Mouse (Mus musculus) layer of hippocampus, postnatal 25 days (tissue): ENCODE data around the gene Rere. TPM values are rescaled to one million over a fixed set of nuclear protein-coding genes. Genes with fewer than 3 reads are reported as not detected.

ENCODE experiments used
- total RNA-seq, 2 experiments: library from RNA; stranded (reverse); gene quantifications; 2 replicates each; pipeline ENCODE4 v1.2.3; 2021

Gene Rere
- total RNA-seq, 2 experiments from 2014 or later: 106 to 134 TPM

Other genes with a start within 250 kb of the Rere start
- 1 to 10 TPM; 1.1 to 1.8 TPM for gene Gpr157, start 194.3 kb upstream of the Rere start, total RNA-seq
- 1 to 10 TPM; 4.9 to 5.8 TPM for gene Slc2a5, start 162.4 kb upstream of the Rere start, total RNA-seq
- gene Slc2a7, start 132.7 kb upstream of the Rere start, total RNA-seq: not detected
- gene Car6, start 80.3 kb upstream of the Rere start, total RNA-seq: not detected
- gene Eno1, start 44.9 kb upstream of the Rere start, total RNA-seq: 100 to 1,000 TPM; 401 to 447 TPM